Mouse (Mus musculus) left cerebral cortex, adult 8-10 months (tissue): ENCODE data around the gene Ipcef1. TPM values are rescaled to one million over a fixed set of nuclear protein-coding genes. Genes with fewer than 3 reads are reported as not detected.
"Not testable (repeated sequence)": the region's sequence is repeated elsewhere in the genome, so short reads cannot be mapped to it uniquely, and the experiment has no call there.

Source experiments
- DNase-seq, 2 experiments: peaks; one replicate each; pipeline ENCODE4 v3.0.0; 2022; ENCODE audit warnings: low spot score in 2 of 2
- total RNA-seq, 4 experiments: library from RNA; stranded (reverse); gene quantifications; 2 replicates each; pipeline ENCODE4 v1.2.4; 2022

Gene Ipcef1
- total RNA-seq, 4 experiments from 2014 or later = 73.6 to 104 (median 81.8) TPM

DNA sequence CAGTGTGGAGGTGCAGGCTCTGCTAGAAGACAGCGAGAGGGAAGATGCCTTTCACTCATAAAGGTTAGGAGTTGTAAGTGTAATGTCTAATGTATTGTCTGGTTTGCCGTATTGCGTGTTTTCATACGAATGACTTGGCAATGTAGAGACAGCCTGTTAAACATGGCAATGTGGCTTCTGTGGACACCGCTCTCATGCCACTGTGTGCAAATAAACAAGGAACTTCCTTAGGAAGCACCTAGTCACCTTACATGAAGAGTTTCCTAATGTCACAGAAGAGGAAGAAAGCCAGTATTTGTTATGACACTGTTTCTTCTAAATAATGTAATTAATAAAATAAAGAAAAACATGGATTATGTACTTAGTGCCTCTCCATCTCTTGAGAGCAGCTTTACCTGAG, 15.1 kb downstream of the Ipcef1 start:
- no peak for DNase-seq

GRCm38 (mm10) chr10:7035547-7035946, 16.7 kb downstream of the Ipcef1 start:
- no peak for DNase-seq

DNA sequence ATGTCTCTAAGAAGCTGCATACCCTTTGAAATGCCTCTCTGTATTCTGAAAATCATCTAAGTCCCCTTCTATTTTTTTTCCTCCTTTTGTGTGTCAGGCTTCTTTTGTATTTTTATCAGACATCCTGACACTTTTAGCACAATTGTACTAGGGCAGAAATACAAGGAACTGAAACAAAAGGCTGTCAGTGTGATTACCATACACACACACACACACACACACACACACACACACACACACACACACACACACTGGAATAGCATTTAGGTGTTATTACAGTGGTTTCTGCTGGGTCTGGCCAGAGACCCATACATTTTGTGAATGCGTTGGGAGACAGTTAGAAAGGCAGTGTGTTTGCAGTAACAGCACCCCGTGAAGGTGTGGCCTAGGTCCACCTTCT, 18.8 kb downstream of the Ipcef1 start:
- DNase-seq = no peak

DNA sequence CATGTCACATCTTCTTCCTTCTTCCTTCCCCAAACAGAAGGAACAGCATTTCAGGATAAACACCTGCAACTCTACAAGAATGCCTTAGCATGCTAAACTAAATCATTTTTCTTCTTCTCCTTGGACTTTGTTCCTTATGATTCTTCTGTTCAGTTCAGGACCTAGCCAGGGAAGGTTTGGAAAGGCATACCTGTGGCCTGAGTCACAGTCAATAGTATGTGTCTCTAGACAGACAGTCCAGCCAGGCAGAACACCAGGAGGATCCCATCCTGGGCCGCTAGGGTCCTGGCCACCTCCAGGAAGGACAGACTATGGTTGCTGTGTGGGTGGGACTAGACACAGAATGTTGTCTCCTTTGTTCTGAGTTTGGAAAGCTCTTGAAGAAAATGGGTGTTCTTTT, 27.2 kb downstream of the Ipcef1 start:
- no peak for DNase-seq

- no peak for DNase-seq
These were observed 31.7 kb downstream of the Ipcef1 start for GRCm38 (mm10) chr10:7020551-7020950.

- DNase-seq = no peak
These were observed 32.4 kb downstream of the Ipcef1 start for GRCm38 (mm10) chr10:7019781-7020386.

GRCm38 (mm10) chr10:7015199-7015598, 37.1 kb downstream of the Ipcef1 start:
- no peak for DNase-seq

DNA sequence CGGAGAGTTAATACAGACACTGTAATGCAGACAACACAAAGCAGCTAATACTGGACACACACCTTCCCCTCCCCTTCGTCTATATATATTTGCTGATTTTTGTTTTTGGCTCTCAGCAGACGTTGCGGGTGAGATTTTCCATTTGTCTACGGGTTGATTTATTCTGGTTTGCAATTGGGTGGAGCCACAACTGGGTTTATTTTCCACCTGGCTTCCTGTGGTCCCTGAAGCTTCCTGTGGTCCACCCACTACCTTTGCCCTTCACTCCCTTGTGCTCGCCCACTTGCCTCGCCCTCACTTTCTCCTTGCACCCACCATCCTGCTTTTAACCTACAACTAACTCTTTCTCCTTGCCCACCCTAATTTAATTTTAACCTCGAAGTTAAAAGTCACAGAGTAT, 41.7 kb downstream of the Ipcef1 start:
- DNase-seq = no peak

DNA sequence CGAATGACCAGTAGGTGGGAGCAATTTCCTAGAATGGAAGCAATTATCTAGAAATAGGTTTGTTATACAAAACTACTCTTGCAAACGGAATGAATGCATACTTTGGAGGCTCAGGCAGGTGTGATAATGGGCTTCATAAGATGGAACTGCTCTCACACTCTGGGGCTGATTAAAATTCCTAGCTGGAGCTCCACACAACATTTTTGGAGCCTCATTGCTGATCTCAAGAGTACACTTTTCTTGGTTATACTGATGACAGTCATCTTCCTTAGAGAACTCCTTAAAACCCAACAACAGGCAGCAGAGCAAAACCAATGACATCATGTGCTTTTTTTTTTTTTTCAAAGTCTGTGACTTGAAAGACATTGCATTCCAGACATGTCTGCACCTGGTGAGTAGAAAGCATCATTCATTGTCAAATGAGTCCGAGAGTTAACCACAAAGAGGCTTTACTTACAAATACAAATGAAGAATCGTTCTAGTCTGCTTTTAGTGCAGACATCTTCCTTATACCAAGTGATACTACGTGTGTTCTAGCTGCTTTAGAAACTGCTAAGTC, 47.2 kb downstream of the Ipcef1 start:
- no peak for DNase-seq

DNA sequence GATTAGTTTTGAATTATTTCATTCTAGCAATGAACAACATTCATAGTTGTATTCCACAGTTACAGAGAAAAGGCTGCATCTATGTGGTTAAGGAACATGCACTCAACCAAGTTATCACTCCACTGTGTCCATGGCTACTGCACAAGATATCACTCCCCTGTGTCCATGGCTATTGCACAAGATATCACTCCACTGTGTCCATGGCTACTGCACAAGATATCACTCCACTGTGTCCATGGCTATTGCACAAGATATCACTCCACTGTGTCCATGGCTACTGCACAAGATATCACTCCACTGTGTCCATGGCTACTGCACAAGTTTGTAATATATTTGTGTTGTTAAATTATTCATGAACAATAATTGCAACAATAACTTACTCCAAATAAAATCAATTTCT, 48.4 kb downstream of the Ipcef1 start:
- DNase-seq = not testable (repeated sequence)

DNA sequence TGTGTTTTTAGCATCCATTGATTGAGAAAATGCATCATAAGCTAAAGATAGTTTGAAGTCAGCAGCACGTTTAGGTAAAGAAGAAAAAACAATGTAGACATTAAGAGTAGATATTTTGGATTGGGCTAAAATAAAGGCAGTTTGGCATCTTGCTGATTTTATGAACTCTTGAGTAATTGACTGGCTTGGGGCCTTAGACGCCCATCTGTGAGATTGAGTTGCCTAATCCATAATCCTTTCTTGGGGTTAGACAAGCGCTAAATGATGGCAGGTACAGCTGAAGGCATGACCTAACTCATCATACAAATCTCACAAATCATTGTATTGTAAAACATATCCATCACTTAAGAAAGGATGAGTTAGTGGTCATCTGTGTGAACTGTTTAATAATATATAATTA, 52.9 kb downstream of the Ipcef1 start:
- DNase-seq = no peak

- DNase-seq = no peak
These were observed 53.6 kb downstream of the Ipcef1 start for GRCm38 (mm10) chr10:6998576-6999250.

GRCm38 (mm10) chr10:6996895-6997294, 55.4 kb downstream of the Ipcef1 start:
- DNase-seq = no peak

DNA sequence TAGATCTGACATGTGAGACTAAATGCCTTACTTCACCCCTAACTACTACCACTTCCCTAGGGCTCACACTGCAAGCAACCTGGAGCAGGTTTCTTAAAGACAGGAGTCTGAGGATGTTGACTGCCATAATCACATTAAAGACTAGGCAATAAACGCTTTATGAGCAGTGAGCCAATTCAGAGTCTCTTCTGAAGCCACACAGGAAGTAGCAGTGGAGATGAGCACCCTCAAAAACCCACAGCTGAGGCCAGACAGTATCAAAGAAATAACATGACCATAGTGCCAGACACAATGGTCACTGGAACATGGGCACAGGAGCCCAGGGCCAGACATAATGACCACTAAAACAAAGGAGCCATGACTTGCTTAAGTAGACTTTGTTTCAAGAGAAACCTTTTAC, 63.7 kb downstream of the Ipcef1 start:
- DNase-seq = no peak

DNA sequence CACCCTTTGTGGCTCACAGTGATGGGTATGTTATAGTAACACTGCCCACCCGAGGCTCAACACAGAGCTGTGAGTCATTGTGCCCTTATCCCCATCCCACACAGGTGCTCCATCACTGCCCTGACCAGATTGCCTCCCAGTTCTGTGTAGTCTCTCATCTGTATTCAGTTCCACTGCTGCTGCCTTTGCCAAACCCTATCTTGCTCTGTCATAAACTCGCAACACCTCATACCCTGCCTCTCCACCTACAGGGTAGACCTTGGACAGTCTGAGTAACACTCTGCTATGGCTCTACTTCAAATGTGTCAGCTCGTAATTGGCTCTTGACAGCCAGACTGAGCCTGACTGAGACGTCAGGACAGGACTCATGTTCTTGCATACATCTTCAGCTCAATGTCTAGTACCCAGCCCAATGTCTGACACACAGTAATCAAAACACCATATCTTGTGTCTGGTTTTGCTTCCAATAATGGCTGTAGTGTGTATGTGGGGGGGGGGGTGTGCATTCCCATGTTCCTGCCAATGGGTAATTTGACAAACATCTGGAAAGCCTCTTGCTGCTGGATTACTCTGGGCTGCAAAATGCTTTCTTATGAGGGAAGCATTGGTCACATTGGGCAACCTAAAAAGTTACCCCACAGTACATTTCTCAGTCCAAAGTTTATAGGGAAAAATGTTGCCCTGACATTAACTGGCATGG, 64.7 kb downstream of the Ipcef1 start:
- DNase-seq = no peak

DNA sequence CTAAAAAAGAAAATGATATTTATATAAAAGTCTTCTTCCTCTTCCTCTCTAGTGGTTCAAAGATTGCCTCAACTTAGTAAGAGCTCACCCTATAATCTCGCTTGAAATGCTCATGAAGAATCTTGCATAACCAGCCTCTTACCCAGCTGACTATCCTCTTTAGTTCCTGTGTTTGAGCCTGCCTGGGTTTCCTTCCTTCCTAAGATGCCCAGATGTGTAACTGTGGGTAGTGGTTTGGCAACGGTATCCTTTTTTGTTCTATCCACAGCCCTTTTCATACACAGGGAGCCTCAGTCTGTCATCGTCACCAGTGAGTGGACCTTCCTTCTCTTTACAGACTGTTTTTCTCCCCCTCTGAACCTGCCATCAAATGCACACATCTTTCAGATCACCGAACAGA, 66.0 kb downstream of the Ipcef1 start:
- no peak for DNase-seq

- DNase-seq = no peak
These were observed 68.8 kb downstream of the Ipcef1 start for GRCm38 (mm10) chr10:6983431-6983830.

DNA sequence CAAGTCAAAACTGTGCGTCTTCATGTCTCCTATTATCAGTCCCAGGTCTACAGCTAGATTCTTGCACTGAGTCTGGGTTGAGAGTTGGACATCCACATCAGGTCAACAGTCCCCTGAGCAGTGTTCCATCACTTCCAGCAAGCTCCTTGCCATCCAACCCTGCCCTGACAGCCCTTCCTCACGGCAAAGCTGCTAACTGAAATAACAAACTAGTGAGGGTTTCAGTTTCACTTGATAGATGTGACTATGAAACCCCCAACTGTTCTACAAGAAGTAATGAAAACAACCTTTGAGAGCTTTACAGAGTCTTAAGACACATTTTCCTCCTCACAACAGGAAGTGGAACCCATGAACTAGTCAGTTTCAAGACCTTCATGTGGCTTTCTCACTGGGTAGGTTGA, 69.5 kb downstream of the Ipcef1 start:
- DNase-seq = no peak

DNA sequence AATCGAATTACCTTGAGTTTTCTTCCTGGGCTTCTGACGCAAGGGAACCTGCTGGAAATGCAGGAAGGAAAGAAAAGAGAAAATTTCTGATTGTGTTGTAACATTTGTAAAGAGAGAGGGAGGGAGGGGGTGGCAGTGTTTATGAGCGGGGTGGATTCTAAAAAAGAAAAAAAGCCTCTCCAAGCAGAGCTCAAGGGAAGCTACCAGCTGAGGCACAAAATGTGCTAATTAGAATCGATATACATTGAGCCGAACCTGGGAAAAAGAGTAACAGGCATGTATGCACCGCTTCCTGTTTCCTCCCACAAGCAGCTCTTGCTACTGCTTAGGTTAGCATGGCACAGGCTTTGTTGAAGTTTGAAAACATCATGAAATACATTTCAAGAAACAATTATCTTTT, 72.0 kb downstream of the Ipcef1 start:
- DNase-seq = peak in 1 of 2 experiments; percentile 32

GRCm38 (mm10) chr10:6979789-6980188, 72.5 kb downstream of the Ipcef1 start:
- no peak for DNase-seq

DNA sequence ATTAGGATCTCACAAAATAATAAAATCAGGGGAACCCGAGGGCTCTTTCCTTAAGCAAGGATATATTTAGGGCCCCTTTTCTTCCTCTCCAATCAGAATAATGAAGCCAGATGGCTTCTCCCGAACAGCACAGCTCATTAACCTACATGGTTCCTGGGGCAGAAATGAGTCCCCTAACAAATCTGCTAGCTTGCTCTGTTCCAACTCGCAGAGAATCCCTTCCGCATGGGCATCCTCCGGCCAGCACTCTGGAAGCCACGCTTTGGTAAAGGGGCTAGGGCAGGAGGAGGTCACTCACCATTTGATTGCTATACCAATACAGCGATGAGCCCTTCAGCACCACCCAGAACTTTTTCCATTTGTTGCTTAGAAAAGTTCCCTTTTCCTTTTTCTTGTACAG, 73.1 kb downstream of the Ipcef1 start:
- DNase-seq = no peak

DNA sequence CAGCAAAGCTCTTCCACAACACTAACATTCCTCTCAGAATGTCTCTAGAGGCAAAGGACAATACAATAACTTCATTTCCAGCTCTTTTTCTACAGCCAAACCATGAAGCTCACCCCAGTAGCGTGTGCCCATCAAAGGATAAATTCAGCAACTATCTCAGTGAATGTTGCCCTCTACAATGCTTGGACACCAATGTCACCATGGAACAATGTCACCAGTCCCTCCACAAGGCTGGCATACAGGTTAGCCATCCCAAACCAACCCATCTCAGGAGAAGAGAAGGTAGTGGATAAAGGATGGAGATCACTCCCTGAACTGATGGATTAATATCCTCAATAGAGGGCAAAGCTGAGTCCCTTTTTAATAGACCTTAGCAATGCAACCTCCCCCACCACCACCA, 73.5 kb downstream of the Ipcef1 start:
- DNase-seq = no peak

GRCm38 (mm10) chr10:6977843-6978242, 74.4 kb downstream of the Ipcef1 start:
- no peak for DNase-seq
